Mouse (Mus musculus) cortical plate, adult 2 months (tissue): ENCODE results near the gene Nisch.

Source experiments
- CTCF ChIP-seq: fragments of 200-500 bp; IDR thresholded peaks from 2 replicates; pipeline ENCODE4 v1.5.1; 2011; ENCODE audit warnings: mild to moderate bottlenecking, control low read depth, low read length; ENCODE audit not compliant: insufficient read depth; ENCODE audit errors: extremely low read depth
- POLR2A ChIP-seq: fragments of 200-500 bp; IDR thresholded peaks from 2 replicates; pipeline ENCODE4 v1.6.1; 2011; ENCODE audit warnings: mild to moderate bottlenecking, low read length, control low read depth; ENCODE audit not compliant: insufficient read depth; ENCODE audit errors: extremely low read depth

- no peak for TF ChIP-seq CTCF
- TF ChIP-seq POLR2A: no peak
Observed at GRCm38 (mm10) chr14:31195521-31195920, 21.2 kb downstream of the Nisch start.
